8 mouse cellular contexts compared by ENCODE assay signal in the genomic region with DNA sequence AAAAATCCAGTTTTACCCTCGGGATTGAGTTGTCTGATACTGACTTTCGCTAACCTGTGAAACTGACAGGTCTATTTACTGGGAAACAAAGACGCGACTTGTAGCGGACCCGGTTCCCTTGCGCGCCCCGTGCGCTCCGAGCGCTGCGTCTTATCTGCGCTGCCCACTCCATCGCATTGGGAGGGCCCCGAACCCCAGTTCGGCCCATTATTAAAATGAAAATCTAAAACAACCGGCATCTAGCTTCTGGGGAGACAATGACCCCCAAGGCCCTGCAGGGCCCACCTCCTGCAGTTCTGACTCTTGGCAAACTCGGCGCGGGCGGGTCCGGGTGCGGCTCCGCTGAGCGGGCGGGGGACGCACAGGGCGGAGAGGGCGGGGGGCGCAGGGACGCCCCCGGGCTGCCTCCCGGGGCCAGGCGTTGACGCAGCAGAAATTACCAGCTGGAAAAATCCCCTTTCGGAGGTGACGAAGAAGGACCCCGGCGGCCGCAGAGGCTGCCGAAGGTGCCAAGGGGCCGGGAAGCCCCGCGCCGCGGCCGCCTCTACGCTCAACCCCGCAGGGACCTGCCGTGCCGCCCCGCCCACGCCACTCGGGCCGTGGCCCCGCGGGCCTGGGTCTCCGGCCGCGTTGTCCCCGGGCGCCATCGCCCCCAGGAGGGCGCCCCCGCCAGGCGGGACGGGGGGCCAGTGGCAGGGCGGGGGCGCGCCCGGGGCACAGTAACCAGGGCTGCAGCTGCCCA. TPM values are rescaled to one million over a fixed set of nuclear protein-coding genes. Genes with fewer than 3 reads are reported as not detected.
DNase-seq lines count a peak whose midpoint lies in the region; ATAC-seq and TF ChIP-seq lines count a peak whose summit lies in the region.

No protein-coding gene starts in this region.

- H3K9me3 ChIP-seq in embryonic facial prominence, embryonic 11.5 days (replicated peaks; ENCODE audit: control insufficient read depth, low read length) = no peaks in the 10 kb centered on the region
- no peaks in the 10 kb centered on the region for H3K9me3 ChIP-seq in heart, embryonic 16.5 days (replicated peaks; ENCODE audit: control insufficient read depth, low read length)
- no peaks in the 10 kb centered on the region for H3K9me3 ChIP-seq in midbrain, embryonic 10.5 days (replicated peaks)

- intact Hi-C loops in gastrocnemius, adult 2 months (cut with DNase I) = loop anchor here (5.0 kb wide), 2 partner anchors 46 to 66 kb away; no protein-coding TSS in a partner anchor

- H3K27ac ChIP-seq in gastrocnemius, adult 2 months = peak overlapping the region; percentile 91
- H3K27ac ChIP-seq in embryonic facial prominence, embryonic 11.5 days (replicated peaks; ENCODE audit: low read depth, low read length) = no peak overlapping the region; the same call in 1 of the 2 replicates
- peak overlapping the region; percentile 80 for H3K27ac ChIP-seq in heart, embryonic 16.5 days (ENCODE audit: low read length)
- peak overlapping the region; percentile 91 for H3K27ac ChIP-seq in midbrain, embryonic 10.5 days (replicated peaks)

- peak; percentile 19; the same call in 1 of the 2 replicates for ATAC-seq in embryonic facial prominence, embryonic 11.5 days (replicated peaks; ENCODE audit: insufficient number of reproducible peaks, low FRiP score, low TSS enrichment, low read depth)
- ATAC-seq in heart, embryonic 16.5 days (replicated peaks; ENCODE audit: extremely low read depth, insufficient read depth, low FRiP score) = no peak; the same call in 1 of the 2 replicates

- peak overlapping the region; percentile 78 for H3K9ac ChIP-seq in embryonic facial prominence, embryonic 11.5 days (replicated peaks; ENCODE audit: low read length)
- H3K9ac ChIP-seq in heart, embryonic 16.5 days (ENCODE audit: low read length) = peak overlapping the region; percentile 87

- H3K4me1 ChIP-seq in embryonic facial prominence, embryonic 11.5 days (ENCODE audit: control insufficient read depth, insufficient read depth, low read length) = peaks cover 2% of the 10 kb centered on the region; the same call in 1 of the 2 replicates
- H3K4me1 ChIP-seq in heart, embryonic 16.5 days (ENCODE audit: control insufficient read depth, insufficient read depth, low read length) = peaks cover 12% of the 10 kb centered on the region
- peaks cover 45% of the 10 kb centered on the region for H3K4me1 ChIP-seq in midbrain, embryonic 10.5 days

- under 1% methylated on average over 55 of the region's 72 CpGs for WGBS in embryonic facial prominence, embryonic 11.5 days
- WGBS in heart, embryonic 16.5 days = under 1% methylated on average over 71 of the region's 72 CpGs
- WGBS in midbrain, embryonic 10.5 days = under 1% methylated on average over 70 of the region's 72 CpGs

- no peaks in the 10 kb centered on the region; the same call in 1 of the 2 replicates for H3K27me3 ChIP-seq in embryonic facial prominence, embryonic 11.5 days (ENCODE audit: control insufficient read depth, insufficient read depth, low read length)
- H3K27me3 ChIP-seq in heart, embryonic 16.5 days (ENCODE audit: control insufficient read depth, insufficient read depth, low read length) = peaks cover 3% of the 10 kb centered on the region; the same call in 1 of the 2 replicates
- H3K27me3 ChIP-seq in midbrain, embryonic 10.5 days (ENCODE audit: low read depth, poor library complexity, severe bottlenecking) = peaks cover 36% of the 10 kb centered on the region
- no peaks in the 10 kb centered on the region for H3K27me3 ChIP-seq in splenic B cell, adult 2 months (ENCODE audit: control insufficient read depth, insufficient read depth, low read length, poor library complexity, severe bottlenecking)

- H3K36me3 ChIP-seq in embryonic facial prominence, embryonic 11.5 days (replicated peaks; ENCODE audit: control insufficient read depth, insufficient read depth, low read depth, low read length) = no peaks in the 10 kb centered on the region
- no peaks in the 10 kb centered on the region for H3K36me3 ChIP-seq in heart, embryonic 16.5 days (ENCODE audit: control insufficient read depth, insufficient read depth)
- H3K36me3 ChIP-seq in midbrain, embryonic 10.5 days = no peaks in the 10 kb centered on the region
- H3K36me3 ChIP-seq in splenic B cell, adult 2 months (ENCODE audit: control insufficient read depth, insufficient read depth, low read length, poor library complexity, severe bottlenecking) = no peaks in the 10 kb centered on the region

- H3K4me3 ChIP-seq in gastrocnemius, adult 2 months = peak overlapping the region; percentile 97
- peak overlapping the region; percentile 91 for H3K4me3 ChIP-seq in embryonic facial prominence, embryonic 11.5 days (ENCODE audit: low read depth, low read length)
- peak overlapping the region; percentile 82 for H3K4me3 ChIP-seq in heart, embryonic 16.5 days (ENCODE audit: low read length)
- H3K4me3 ChIP-seq in midbrain, embryonic 10.5 days = peak overlapping the region; percentile 94

- H3K4me2 ChIP-seq in embryonic facial prominence, embryonic 11.5 days (ENCODE audit: low read depth, low read length) = peak overlapping the region; percentile 99
- peak overlapping the region; percentile 99 for H3K4me2 ChIP-seq in heart, embryonic 16.5 days (ENCODE audit: low read depth, low read length)

- TF ChIP-seq CTCF in gastrocnemius, adult 2 months (IDR thresholded peaks at IDR 0.05) = peak; percentile 15; the same call in 1 of the 2 replicates

- DNase-seq in gastrocnemius, adult 2 months = peak; percentile 72
- DNase-seq in gastrocnemius, adult 18-20 months (ENCODE audit: low spot score) = no peak
- peak; percentile 41 to 57 for DNase-seq in adrenal gland, adult 18-20 months (ENCODE audit: low spot score in 2 of 2)
- peak; percentile 44 for DNase-seq in embryonic facial prominence, embryonic 11.5 days (ENCODE audit: low spot score)
- DNase-seq in kidney, postnatal 36 days = peak; percentile 20 to 64
- DNase-seq in midbrain, embryonic 10.5 days (ENCODE audit: low spot score) = peak; percentile 62
- peak; percentile 56 for DNase-seq in splenic B cell, adult 2 months (ENCODE audit: low read depth, low spot score)

RNA-seq across cellular contexts. Expression of a gene that starts 0.6 kb away (rescaled TPM):
- total RNA-seq in gastrocnemius, adult 2 months (2021) = 1 to 10 TPM; 4.9 to 6.7 TPM
- 1 to 10 TPM; 3.3 to 5.9 TPM for total RNA-seq in gastrocnemius, adult 18-20 months (2021)
- total RNA-seq in adrenal gland, adult 18-20 months (2021) = 10 to 100 TPM; 12.0 to 16.2 TPM
- 7.4 and 9.0 TPM in 2 replicates for polyA plus RNA-seq in embryonic facial prominence, embryonic 11.5 days (2014; fragmentation: Nextera tagmentation; extraction: Ambion mirVana)
- 9.8 and 10.3 TPM in 2 replicates for polyA plus RNA-seq in heart, embryonic 16.5 days (2015; fragmentation: Nextera tagmentation; extraction: Ambion mirVana)
- 16.8 and 19.0 TPM in 2 replicates for polyA plus RNA-seq in midbrain, embryonic 10.5 days (2016; fragmentation: Nextera tagmentation; extraction: Ambion mirVana)

RNA-seq across cellular contexts. Expression of a gene that starts 34.4 kb away (rescaled TPM):
- not detected for total RNA-seq in gastrocnemius, adult 2 months (2021)
- total RNA-seq in gastrocnemius, adult 18-20 months (2021) = not detected
- total RNA-seq in adrenal gland, adult 18-20 months (2021) = not detected
- polyA plus RNA-seq in embryonic facial prominence, embryonic 11.5 days (2014; fragmentation: Nextera tagmentation; extraction: Ambion mirVana) = 0.11 and 0.15 TPM in 2 replicates
- polyA plus RNA-seq in heart, embryonic 16.5 days (2015; fragmentation: Nextera tagmentation; extraction: Ambion mirVana) = 0.17 and 0.19 TPM in 2 replicates
- 0.07 TPM in 1 of 2 replicates, not detected in the other for polyA plus RNA-seq in midbrain, embryonic 10.5 days (2016; fragmentation: Nextera tagmentation; extraction: Ambion mirVana)

RNA-seq across cellular contexts. Expression of a gene that starts 38.4 kb away (rescaled TPM):
- total RNA-seq in gastrocnemius, adult 2 months (2021) = 10 to 100 TPM; 47.0 to 52.5 TPM
- total RNA-seq in gastrocnemius, adult 18-20 months (2021) = 10 to 100 TPM; 48.9 to 51.1 TPM
- total RNA-seq in adrenal gland, adult 18-20 months (2021) = 100 to 1,000 TPM in 1 of 2 experiments, 10 to 100 TPM in 1; 96.6 to 100 TPM
- polyA plus RNA-seq in embryonic facial prominence, embryonic 11.5 days (2014; fragmentation: Nextera tagmentation; extraction: Ambion mirVana) = 166 and 169 TPM in 2 replicates
- 123 and 125 TPM in 2 replicates for polyA plus RNA-seq in heart, embryonic 16.5 days (2015; fragmentation: Nextera tagmentation; extraction: Ambion mirVana)
- 164 and 167 TPM in 2 replicates for polyA plus RNA-seq in midbrain, embryonic 10.5 days (2016; fragmentation: Nextera tagmentation; extraction: Ambion mirVana)
